Mouse (Mus musculus) midbrain, embryonic 10.5 days (tissue): ENCODE measurements around the gene Fuom. TPM values are rescaled to one million over a fixed set of nuclear protein-coding genes. Genes with fewer than 3 reads are reported as not detected.
A peak's percentile ranks its signal among the peaks of the same experiment; 100 is the strongest.
"Not testable (repeated sequence)": the region's sequence is repeated elsewhere in the genome, so short reads cannot be mapped to it uniquely, and the experiment has no call there.

ENCODE experiments used
- DNase-seq: peaks from one replicate; pipeline ENCODE4 v3.0.0-alpha.2; 2017; ENCODE audit warnings: low spot score
- H3K27ac ChIP-seq: fragments of 300-500 bp; sonication (generic); replicated peaks from 2 replicates; pipeline ENCODE4 v1.5.1; 2016; ENCODE audit warnings: mild to moderate bottlenecking
- H3K27me3 ChIP-seq: fragments of 300-500 bp; sonication (generic); 2 replicates; pipeline ENCODE4 v1.6.1; 2016; ENCODE audit warnings: low read depth, mild to moderate bottlenecking; ENCODE audit not compliant: poor library complexity, severe bottlenecking
- H3K36me3 ChIP-seq: fragments of 300-500 bp; sonication (generic); 2 replicates; pipeline ENCODE4 v1.6.1; 2016; ENCODE audit warnings: mild to moderate bottlenecking, moderate library complexity
- H3K4me1 ChIP-seq: fragments of 300-500 bp; sonication (generic); 2 replicates; pipeline ENCODE4 v1.6.1; 2016
- H3K4me3 ChIP-seq: fragments of 300-500 bp; sonication (generic); 2 replicates; pipeline ENCODE4 v1.5.1; 2016; ENCODE audit warnings: mild to moderate bottlenecking, moderate library complexity
- H3K9me3 ChIP-seq: fragments of 300-500 bp; sonication (generic); replicated peaks from 2 replicates; pipeline ENCODE4 v1.6.1; 2016; ENCODE audit warnings: mild to moderate bottlenecking
- WGBS: fragments of 180-500 bp; shearing (Covaris S2); methylation state at CpG from one replicate; pipeline ENCODE4 v1.1.7; 2016; 5-methylcytosine and 5-hydroxymethylcytosine counted together
- polyA plus RNA-seq: library from polyadenylated mRNA; unstranded; fragments of >200 nt; fragmentation: Nextera tagmentation; extraction: Ambion mirVana; gene quantifications from 2 replicates; pipeline ENCODE4 v1.2.1, GENCODE M21; 2016

The Fuom gene
- 10.9 and 12.8 TPM in 2 replicates for polyA plus RNA-seq

DNA sequence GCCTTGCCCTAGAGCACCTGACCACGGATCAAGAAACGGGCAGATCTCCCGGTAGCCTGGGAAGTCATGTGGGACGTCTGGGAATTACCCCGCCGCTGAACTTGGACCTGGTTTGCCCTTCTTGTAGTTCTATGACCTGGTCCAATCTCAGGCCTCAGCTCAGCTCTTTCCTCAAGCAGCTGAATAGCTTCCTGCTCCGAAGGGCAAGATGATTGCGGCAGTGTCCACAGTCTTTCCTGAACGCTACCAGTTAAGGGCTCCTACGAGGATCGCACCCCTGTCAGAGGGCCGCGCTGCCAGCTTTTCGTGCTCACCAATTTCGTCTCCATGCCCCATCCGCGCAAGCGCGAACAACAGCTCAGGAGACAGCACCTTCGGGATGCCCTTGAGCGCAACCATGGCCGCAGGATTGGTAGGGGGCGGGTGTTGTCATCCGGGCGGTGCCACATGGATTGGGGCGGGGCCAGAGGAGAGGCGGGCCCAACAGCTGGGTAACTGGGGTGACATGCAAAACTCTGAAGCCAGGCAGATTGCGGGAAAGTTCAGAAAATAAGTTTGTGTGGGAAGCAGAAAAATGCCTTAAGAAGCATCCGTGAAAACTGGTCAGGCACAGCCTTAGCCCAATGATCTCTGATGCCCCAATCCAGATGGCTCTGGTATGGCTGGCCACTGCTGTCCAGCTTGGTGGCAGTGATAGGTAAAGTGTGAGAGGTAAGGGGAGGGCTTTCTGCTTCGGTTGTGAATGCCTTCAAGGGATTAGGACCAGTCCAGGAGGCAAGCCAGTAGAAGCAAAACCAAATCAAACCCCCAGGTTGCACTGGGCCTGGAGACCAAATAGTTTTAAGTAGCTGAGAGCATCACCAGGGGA lies at the start of gene Fuom:
Gene Fuom (minus strand): TSS at position 449 of the 868 bp plus-strand sequence.
- Histone ChIP-seq H3K4me3 (peak within 1 kb of the TSS; percentile 57), H3K27ac (peak within 1 kb of the TSS; percentile 75), H3K27me3 (peaks cover 23% of the 10 kb centered on the region), H3K4me1 (peaks cover 17% of the 10 kb centered on the region), H3K9me3 (no peaks in the 10 kb centered on the region), H3K36me3 (peaks cover 26% of the 10 kb centered on the region)
- peak; percentile 73 for DNase-seq
- WGBS, result 2% methylated on average over 30 of the region's 30 CpGs

DNA sequence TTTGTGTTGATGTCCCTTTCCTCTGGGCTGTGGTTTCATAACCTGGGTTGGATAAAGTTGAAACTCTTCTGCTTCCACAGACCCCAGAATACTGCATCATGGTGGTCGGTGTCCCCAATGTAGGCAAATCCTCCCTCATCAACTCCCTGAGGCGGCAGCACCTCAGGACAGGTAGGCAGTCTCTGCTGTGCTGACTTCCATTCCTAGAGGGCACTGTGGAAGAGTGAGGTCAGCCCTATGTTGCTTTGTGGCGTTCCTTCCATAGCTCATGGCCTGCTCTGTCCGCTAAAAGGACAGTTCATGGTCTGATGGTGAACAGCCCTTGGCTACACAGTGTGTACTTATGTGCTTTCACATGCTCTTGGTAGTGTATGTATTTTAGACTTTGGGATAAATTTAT lies 42.3 kb upstream of the Fuom start:
- peaks cover 6% of the 10 kb centered on the region; the same call in 1 of the 2 replicates for H3K36me3 ChIP-seq
- H3K4me3 ChIP-seq, result no peak overlapping the region
- DNase-seq, result no peak
- no peaks in the 10 kb centered on the region for H3K9me3 ChIP-seq
- no peak overlapping the region for H3K27ac ChIP-seq
- no peaks in the 10 kb centered on the region for H3K4me1 ChIP-seq
- WGBS, result 89% methylated on average over 4 of the region's 4 CpGs
- no peaks in the 10 kb centered on the region for H3K27me3 ChIP-seq

DNA sequence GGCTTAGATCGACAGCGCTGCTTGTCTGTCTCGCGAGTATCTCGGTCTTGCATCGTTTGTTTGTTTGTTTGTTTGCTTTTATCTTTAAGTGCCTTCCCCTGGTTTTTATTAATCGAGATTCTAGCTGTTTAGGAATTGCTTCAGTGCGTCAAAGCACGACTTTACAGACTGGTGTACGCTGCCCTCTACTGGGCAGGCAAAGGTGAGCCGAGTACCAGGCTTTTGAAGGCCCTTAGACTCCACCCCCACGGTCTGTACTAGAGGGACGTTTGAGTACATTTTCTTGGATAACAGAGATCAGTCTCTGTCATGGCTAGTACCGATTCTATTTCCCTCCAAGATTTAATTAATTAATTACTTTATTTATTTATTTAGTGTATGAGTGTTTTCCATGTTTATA lies 39.1 kb upstream of the Fuom start:
- H3K27me3 ChIP-seq, result no peaks in the 10 kb centered on the region
- H3K4me3 ChIP-seq, result no peak overlapping the region
- H3K9me3 ChIP-seq, result no peaks in the 10 kb centered on the region
- no peak overlapping the region for H3K27ac ChIP-seq
- WGBS, result 8% methylated on average over 14 of the region's 14 CpGs
- H3K4me1 ChIP-seq, result peaks cover 15% of the 10 kb centered on the region
- H3K36me3 ChIP-seq, result no peaks in the 10 kb centered on the region
- peak; percentile 45 for DNase-seq

DNA sequence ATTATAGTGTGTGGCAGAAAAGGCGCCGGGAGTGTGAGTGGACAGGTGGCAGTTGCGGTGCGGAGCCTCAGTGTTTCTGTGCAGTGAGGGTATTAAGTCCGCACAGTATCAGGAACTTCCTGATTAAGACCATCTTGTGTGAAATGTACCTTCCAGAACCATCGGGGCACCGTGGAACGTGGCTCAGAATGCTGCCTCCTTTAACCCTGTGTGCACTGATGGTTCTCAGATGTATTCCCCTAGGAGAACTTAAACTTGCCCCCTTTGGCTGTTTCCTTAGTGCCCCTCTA lies 35.7 kb upstream of the Fuom start:
- 2% methylated on average over 8 of the region's 8 CpGs for WGBS
- Histone ChIP-seq H3K36me3 (no peaks in the 10 kb centered on the region), H3K9me3 (no peaks in the 10 kb centered on the region), H3K4me1 (peaks cover 15% of the 10 kb centered on the region), H3K27ac (peak overlapping the region; percentile 93), H3K4me3 (peak overlapping the region; percentile 90), H3K27me3 (no peaks in the 10 kb centered on the region)
- no peak for DNase-seq

DNA sequence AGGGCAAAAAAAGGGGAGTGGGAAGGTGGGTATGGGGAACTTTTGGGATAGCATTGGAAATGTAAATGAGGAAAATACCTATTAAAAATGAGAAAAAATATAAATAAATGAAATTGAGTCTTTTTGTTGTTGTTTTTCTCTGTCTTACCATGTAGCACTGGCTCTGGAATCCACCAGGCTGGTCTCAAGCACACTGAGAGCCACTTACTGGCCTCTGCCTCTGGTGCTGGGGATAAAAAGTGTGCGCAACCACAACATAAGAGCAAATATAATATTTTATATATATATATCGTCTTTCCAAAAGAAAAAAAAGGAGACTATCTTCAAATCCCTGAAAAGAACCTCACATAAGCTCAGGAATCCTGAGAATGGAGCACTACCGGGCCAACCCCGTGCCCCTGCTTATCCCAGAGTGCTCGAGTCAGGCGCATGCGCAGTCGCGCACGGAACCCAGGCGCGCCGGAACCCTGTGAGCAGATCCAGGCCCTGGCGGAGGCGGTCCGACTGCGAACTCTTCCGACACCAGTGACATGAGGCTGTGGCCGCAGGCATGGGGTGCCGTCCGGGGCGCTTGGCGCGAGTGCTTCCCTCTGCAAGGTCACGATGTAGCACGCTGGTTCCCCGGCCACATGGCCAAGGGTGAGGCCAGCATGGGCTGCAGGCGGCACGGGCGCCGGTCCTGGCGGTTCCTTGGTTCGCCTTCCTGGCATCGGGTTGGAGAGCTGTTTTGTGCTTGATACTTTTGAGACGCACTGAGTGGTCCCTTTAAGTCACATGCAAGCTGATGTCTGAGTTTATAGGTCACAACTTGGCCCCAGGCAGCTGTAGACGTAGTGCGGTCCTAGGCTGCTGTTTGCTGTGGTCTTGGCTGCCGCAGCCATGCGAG lies 35.1 kb upstream of the Fuom start, which contains the start of gene Mtg1:
Gene Mtg1 (plus strand): TSS at position 430 of the 886 bp plus-strand sequence.
- H3K36me3 ChIP-seq, result no peaks in the 10 kb centered on the region
- WGBS, result 1% methylated on average over 39 of the region's 39 CpGs
- peaks cover 15% of the 10 kb centered on the region for H3K4me1 ChIP-seq
- peak within 1 kb of the TSS; percentile 93 for H3K27ac ChIP-seq
- peak; percentile 96 for DNase-seq
- no peaks in the 10 kb centered on the region for H3K27me3 ChIP-seq
- H3K4me3 ChIP-seq, result peak within 1 kb of the TSS; percentile 90
- H3K9me3 ChIP-seq, result no peaks in the 10 kb centered on the region

DNA sequence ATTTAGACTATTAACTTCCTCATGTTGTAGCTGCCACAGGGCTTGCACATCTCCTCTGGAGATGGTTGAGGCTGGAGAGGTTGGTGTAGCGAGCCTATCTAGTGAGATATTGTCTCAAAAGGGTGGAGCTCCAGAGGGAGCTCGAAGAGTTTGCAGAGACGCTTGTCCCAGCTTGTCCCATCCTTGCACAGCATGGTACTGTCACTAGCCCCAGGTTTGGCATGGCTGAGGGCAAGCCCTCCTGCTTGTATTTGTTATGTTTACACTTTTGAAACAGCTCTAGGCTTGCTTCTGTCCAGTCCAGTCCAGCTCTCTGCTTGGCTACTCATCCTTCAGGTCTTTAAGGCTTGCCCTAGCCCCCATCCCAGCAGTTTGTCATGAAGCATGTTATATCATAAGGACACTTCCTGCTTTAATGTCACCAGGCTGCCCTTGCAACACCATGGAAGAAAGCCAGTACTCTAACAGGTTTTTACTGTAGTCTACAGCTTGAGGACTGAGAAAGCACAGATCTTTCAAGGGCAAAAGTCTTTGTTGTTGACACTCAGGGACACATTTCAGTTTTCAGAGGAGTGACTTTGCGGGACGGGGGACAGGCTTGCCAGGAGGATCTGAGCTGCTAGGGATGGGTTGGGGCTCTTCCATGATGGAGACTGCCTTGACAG lies 33.0 kb upstream of the Fuom start:
- no peaks in the 10 kb centered on the region for H3K9me3 ChIP-seq
- no peak for DNase-seq
- WGBS, result 89% methylated on average over 5 of the region's 5 CpGs

DNA sequence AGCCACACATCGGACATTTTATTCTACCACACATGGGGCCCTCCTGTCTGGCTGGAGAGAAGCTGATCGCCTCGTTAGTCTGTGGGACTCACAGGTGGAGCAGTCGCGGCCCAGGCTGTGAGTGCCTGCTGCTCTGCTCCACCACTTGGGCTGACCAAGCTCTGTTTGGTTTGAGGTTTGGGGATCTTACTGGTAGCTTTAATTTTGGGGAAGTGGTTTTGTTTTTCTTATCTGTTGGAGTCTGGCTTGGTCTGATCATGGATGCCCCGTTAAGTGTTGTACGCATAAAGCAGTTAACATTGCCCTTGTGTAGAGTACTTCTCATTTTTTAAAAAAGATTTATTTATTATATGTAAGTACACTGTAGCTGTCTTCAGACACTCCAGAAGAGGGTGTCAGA lies 31.8 kb upstream of the Fuom start:
- not testable (repeated sequence) for H3K4me3 ChIP-seq, H3K27me3 ChIP-seq, H3K27ac ChIP-seq, DNase-seq, H3K9me3 ChIP-seq
- Histone ChIP-seq H3K36me3 (peaks cover 17% of the 10 kb centered on the region), H3K4me1 (peaks cover 15% of the 10 kb centered on the region)
- 94% methylated on average over 7 of the region's 7 CpGs for WGBS

More for the DNA sequence above, 33.0 kb upstream of the Fuom start:
- Histone ChIP-seq H3K4me3 (no peak overlapping the region), H3K27me3 (no peaks in the 10 kb centered on the region), H3K36me3 (peaks cover 5% of the 10 kb centered on the region; the same call in 1 of the 2 replicates), H3K27ac (no peak overlapping the region), H3K4me1 (peaks cover 15% of the 10 kb centered on the region)

DNA sequence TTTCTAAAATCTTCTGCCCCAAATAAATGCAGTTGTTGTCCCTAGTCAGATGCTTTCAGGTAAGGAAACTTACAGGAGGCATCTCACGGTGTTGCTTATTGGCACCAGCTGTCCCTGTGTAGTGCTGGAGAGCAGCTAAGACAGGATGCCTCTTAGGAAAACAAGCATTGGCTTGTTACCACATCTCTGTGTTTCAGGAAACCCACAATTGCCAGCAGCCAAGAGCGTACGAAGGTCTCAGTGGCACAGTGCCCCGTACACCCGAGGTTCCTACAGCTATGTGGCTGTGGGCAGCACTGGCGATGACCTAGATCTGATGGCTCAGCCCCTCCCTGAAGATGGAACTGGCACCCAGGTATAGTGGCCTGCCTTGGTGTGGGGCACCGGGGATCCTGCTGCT lies 29.9 kb upstream of the Fuom start:
- H3K9me3 ChIP-seq, H3K4me3 ChIP-seq, DNase-seq, H3K4me1 ChIP-seq, H3K27me3 ChIP-seq, H3K27ac ChIP-seq: not testable (repeated sequence)
- WGBS, result 93% methylated on average over 7 of the region's 7 CpGs
- H3K36me3 ChIP-seq, result peaks cover 17% of the 10 kb centered on the region

DNA sequence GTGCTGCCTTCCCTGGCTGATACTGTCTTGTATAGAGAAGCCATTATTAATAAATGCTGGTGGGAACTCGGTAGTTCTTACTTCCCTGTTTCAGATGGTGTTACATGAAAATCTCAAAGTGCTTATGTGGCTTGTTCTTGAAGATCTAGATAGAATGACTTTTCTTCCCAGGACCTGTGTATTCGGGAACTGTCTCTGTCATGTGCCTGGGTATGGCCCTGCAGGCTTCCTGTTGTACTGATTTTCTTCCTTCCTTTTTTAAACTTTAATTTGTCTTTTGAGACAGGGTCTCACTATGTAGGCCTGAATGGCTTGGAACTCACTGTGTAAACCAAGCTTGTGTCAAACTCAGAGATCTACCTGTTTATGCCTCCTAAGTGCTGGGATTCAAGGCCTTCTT lies 25.7 kb upstream of the Fuom start:
- peaks cover 18% of the 10 kb centered on the region for H3K4me1 ChIP-seq
- DNase-seq, result no peak
- H3K9me3 ChIP-seq, result no peaks in the 10 kb centered on the region
- 92% methylated on average over 2 of the region's 2 CpGs for WGBS
- H3K36me3 ChIP-seq, result peaks cover 17% of the 10 kb centered on the region
- H3K27ac ChIP-seq, result no peak overlapping the region
- H3K4me3 ChIP-seq, result no peak overlapping the region
- no peaks in the 10 kb centered on the region for H3K27me3 ChIP-seq

DNA sequence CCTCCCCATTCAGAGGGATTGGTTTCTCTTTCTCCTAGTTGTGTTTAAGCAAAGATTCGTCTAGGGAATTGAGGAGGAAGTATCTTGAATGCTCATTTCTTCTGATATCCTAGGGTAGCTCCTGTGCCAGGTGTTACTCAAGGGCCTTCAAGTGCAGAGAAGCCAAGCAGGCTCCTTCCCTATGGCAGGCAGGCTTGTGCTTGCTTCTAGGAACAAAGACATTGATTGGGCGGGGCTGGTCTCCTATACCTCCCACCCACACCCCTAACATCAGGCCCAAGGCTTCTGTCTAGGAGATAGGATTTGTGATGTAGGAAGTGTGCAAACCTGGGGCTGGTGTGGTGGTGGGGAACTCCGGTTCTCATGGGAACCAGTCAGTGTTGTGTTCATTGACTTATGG lies 24.7 kb upstream of the Fuom start:
- peaks cover 18% of the 10 kb centered on the region for H3K4me1 ChIP-seq
- WGBS, result 84% methylated on average over 3 of the region's 3 CpGs
- H3K9me3 ChIP-seq, result no peaks in the 10 kb centered on the region
- no peak overlapping the region for H3K27ac ChIP-seq
- 0 out of 2 replicates have a peak overlapping the region, but pooled peaks have one; percentile 21 for H3K4me3 ChIP-seq
- DNase-seq, result no peak
- no peaks in the 10 kb centered on the region for H3K27me3 ChIP-seq
- H3K36me3 ChIP-seq, result peaks cover 17% of the 10 kb centered on the region

DNA sequence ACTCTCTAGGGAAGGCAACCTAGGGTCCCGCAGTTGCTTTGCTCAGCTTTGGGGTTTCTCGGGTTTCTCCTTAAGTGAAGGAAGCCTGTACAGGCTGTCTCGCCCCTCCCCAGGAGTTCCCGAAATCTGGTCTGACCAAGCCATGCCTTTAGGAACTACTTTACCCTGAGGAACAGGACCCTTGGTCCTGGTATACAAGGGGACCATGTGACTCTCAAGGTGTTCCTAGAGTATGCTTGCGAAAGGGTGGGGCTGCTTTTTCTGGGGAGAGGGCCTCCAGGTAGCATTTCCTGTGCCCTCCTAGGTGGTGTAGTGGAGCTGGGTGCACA lies 23.7 kb upstream of the Fuom start:
- H3K27ac ChIP-seq, result peak overlapping the region; percentile 85
- no peaks in the 10 kb centered on the region for H3K27me3 ChIP-seq
- no peaks in the 10 kb centered on the region for H3K9me3 ChIP-seq
- peaks cover 17% of the 10 kb centered on the region for H3K36me3 ChIP-seq
- DNase-seq, result no peak
- WGBS, result 10% methylated on average over 5 of the region's 5 CpGs
- H3K4me3 ChIP-seq, result peak overlapping the region; percentile 71
- H3K4me1 ChIP-seq, result peaks cover 18% of the 10 kb centered on the region

DNA sequence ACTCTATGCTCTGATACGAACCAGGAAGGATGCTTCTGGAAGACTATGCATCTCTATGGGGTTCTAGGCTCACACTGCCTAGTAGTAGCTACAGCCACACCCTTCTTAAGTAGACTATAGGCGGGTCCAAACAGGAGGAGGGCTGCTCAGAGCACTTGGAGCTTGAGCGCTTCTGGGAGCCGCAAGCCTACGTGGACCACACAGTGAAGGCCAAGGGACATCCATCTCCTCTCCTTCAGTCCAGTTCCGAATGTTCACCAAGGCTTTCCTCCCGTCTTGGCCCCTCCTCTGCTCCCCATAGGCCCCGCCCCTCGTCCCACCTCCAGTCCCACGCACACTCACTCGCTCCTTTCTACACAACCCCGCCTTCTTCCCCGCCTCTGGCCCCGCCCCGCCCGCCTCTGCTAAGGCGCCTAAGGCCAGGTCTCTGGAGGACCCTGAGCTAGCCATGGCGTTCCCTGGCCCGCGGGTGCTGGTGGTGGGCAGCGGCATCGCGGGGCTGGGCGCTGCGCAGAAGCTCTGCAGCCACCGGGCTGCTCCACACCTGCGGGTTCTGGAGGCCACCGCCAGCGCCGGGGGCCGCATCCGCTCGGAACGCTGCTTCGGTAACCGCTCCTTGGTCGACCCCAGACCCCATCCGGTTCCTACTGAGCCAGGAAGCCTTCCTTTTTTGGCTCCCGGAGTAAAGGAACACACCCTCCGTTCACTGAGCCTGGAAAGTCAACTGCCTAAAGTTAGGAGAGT lies 23.2 kb upstream of the Fuom start:
- Histone ChIP-seq H3K9me3 (no peaks in the 10 kb centered on the region), H3K27me3 (no peaks in the 10 kb centered on the region), H3K27ac (peak overlapping the region; percentile 85), H3K4me1 (peaks cover 18% of the 10 kb centered on the region), H3K4me3 (peak overlapping the region; percentile 71), H3K36me3 (peaks cover 13% of the 10 kb centered on the region)
- peak; percentile 95 for DNase-seq
- WGBS, result 2% methylated on average over 40 of the region's 40 CpGs
